Mouse (Mus musculus): Measurements from ENCODE around the gene Cdhr4. TPM values are rescaled to one million over a fixed set of nuclear protein-coding genes. Genes with fewer than 3 reads are reported as not detected.

Gene Cdhr4
- polyA plus RNA-seq, 1 experiment from 2014 or later = 2.5 TPM

GRCm38 (mm10) chr9:107962916-107963315 lies 29.4 kb upstream of the Cdhr4 start:
- no peak for ATAC-seq (ENCODE audit: low FRiP score, low read depth)
- Histone ChIP-seq H3K4me1 (replicated peaks) (peaks cover 22% of the 10 kb centered on the region), H3K9me3 (no peaks in the 10 kb centered on the region), H3K27ac (replicated peaks) (no peak overlapping the region), H3K27me3 (no peaks in the 10 kb centered on the region), H3K9ac (no peak overlapping the region), H3K36me3 (no peaks in the 10 kb centered on the region), H3K4me3 (no peak overlapping the region), H3K4me2 (no peak overlapping the region)
- WGBS = 94% methylated on average over 9 of the region's 9 CpGs

- 26% methylated on average over 5 of the region's 5 CpGs for WGBS
- no peaks in the 10 kb centered on the region for H3K9me3 ChIP-seq
- H3K4me1 ChIP-seq (replicated peaks) = peaks cover 22% of the 10 kb centered on the region
- H3K27me3 ChIP-seq = no peaks in the 10 kb centered on the region
- no peak for ATAC-seq (ENCODE audit: low FRiP score, low read depth)
- no peak overlapping the region for H3K4me3 ChIP-seq
- H3K27ac ChIP-seq (replicated peaks) = no peak overlapping the region
- H3K36me3 ChIP-seq = no peaks in the 10 kb centered on the region
- H3K4me2 ChIP-seq = no peak overlapping the region
- H3K9ac ChIP-seq = no peak overlapping the region
Observed at GRCm38 (mm10) chr9:107963700-107964099, 28.6 kb upstream of the Cdhr4 start.

GRCm38 (mm10) chr9:107964681-107965080 lies 27.6 kb upstream of the Cdhr4 start:
- Histone ChIP-seq H3K9ac (no peak overlapping the region), H3K36me3 (no peaks in the 10 kb centered on the region), H3K4me2 (no peak overlapping the region), H3K27me3 (no peaks in the 10 kb centered on the region), H3K9me3 (no peaks in the 10 kb centered on the region), H3K4me3 (no peak overlapping the region), H3K27ac (replicated peaks) (no peak overlapping the region), H3K4me1 (replicated peaks) (peaks cover 22% of the 10 kb centered on the region)
- WGBS = 97% methylated on average over 9 of the region's 9 CpGs
- no peak for ATAC-seq (ENCODE audit: low FRiP score, low read depth)

GRCm38 (mm10) chr9:107966676-107967075 lies 25.6 kb upstream of the Cdhr4 start:
- Histone ChIP-seq H3K36me3 (no peaks in the 10 kb centered on the region), H3K27ac (replicated peaks) (no peak overlapping the region), H3K9me3 (no peaks in the 10 kb centered on the region), H3K27me3 (no peaks in the 10 kb centered on the region), H3K4me2 (no peak overlapping the region), H3K4me3 (no peak overlapping the region), H3K9ac (no peak overlapping the region), H3K4me1 (replicated peaks) (peaks cover 8% of the 10 kb centered on the region)
- WGBS = 95% methylated on average over 10 of the region's 10 CpGs
- ATAC-seq (ENCODE audit: low FRiP score, low read depth) = no peak

- H3K36me3 ChIP-seq = no peaks in the 10 kb centered on the region
- H3K9ac ChIP-seq = no peak overlapping the region
- H3K4me2 ChIP-seq = no peak overlapping the region
- H3K27ac ChIP-seq (replicated peaks) = no peak overlapping the region
- H3K27me3 ChIP-seq = no peaks in the 10 kb centered on the region
- H3K4me3 ChIP-seq = no peak overlapping the region
- no peaks in the 10 kb centered on the region for H3K9me3 ChIP-seq
- ATAC-seq (ENCODE audit: low FRiP score, low read depth) = no peak
- WGBS = 89% methylated on average over 6 of the region's 6 CpGs
- peaks cover under 1% of the 10 kb centered on the region for H3K4me1 ChIP-seq (replicated peaks)
Observed at GRCm38 (mm10) chr9:107967437-107967836, 24.9 kb upstream of the Cdhr4 start.

- no peak overlapping the region for H3K4me3 ChIP-seq
Observed at GRCm38 (mm10) chr9:107968531-107968930, 23.8 kb upstream of the Cdhr4 start.

GRCm38 (mm10) chr9:107970311-107970710 lies 22.0 kb upstream of the Cdhr4 start:
- H3K27me3 ChIP-seq = no peaks in the 10 kb centered on the region
- H3K9ac ChIP-seq = no peak overlapping the region
- H3K9me3 ChIP-seq = no peaks in the 10 kb centered on the region
- H3K36me3 ChIP-seq = no peaks in the 10 kb centered on the region
- no peak overlapping the region for H3K4me3 ChIP-seq
- no peak overlapping the region for H3K27ac ChIP-seq (replicated peaks)
- 85% methylated on average over 5 of the region's 5 CpGs for WGBS
- no peaks in the 10 kb centered on the region for H3K4me1 ChIP-seq (replicated peaks)
- ATAC-seq (ENCODE audit: low FRiP score, low read depth) = no peak
- no peak overlapping the region for H3K4me2 ChIP-seq

More at GRCm38 (mm10) chr9:107968531-107968930, 23.8 kb upstream of the Cdhr4 start:
- Histone ChIP-seq H3K4me1 (replicated peaks) (no peaks in the 10 kb centered on the region), H3K9me3 (no peaks in the 10 kb centered on the region), H3K9ac (no peak overlapping the region), H3K4me2 (no peak overlapping the region), H3K27me3 (no peaks in the 10 kb centered on the region), H3K36me3 (no peaks in the 10 kb centered on the region), H3K27ac (replicated peaks) (no peak overlapping the region)
- ATAC-seq (ENCODE audit: low FRiP score, low read depth) = no peak
- 92% methylated on average over 7 of the region's 7 CpGs for WGBS

GRCm38 (mm10) chr9:107971690-107972541 lies 20.4 kb upstream of the Cdhr4 start:
- 82% methylated on average over 8 of the region's 8 CpGs for WGBS
- H3K4me2 ChIP-seq = no peak overlapping the region
- no peak overlapping the region for H3K4me3 ChIP-seq
- H3K27me3 ChIP-seq = no peaks in the 10 kb centered on the region
- H3K4me1 ChIP-seq (replicated peaks) = no peaks in the 10 kb centered on the region
- H3K9ac ChIP-seq = no peak overlapping the region
- no peak overlapping the region for H3K27ac ChIP-seq (replicated peaks)
- no peak for ATAC-seq (ENCODE audit: low FRiP score, low read depth)
- no peaks in the 10 kb centered on the region for H3K9me3 ChIP-seq
- no peaks in the 10 kb centered on the region for H3K36me3 ChIP-seq

- no peaks in the 10 kb centered on the region for H3K36me3 ChIP-seq
- WGBS = 85% methylated on average over 10 of the region's 10 CpGs
- H3K4me1 ChIP-seq (replicated peaks) = no peaks in the 10 kb centered on the region
- no peaks in the 10 kb centered on the region for H3K27me3 ChIP-seq
- no peak overlapping the region for H3K27ac ChIP-seq (replicated peaks)
- H3K9ac ChIP-seq = no peak overlapping the region
- H3K4me3 ChIP-seq = no peak overlapping the region
- no peak for ATAC-seq (ENCODE audit: low FRiP score, low read depth)
- H3K9me3 ChIP-seq = no peaks in the 10 kb centered on the region
- no peak overlapping the region for H3K4me2 ChIP-seq
Observed at GRCm38 (mm10) chr9:107974491-107975171, 17.7 kb upstream of the Cdhr4 start.

GRCm38 (mm10) chr9:107975399-107976386 lies 16.6 kb upstream of the Cdhr4 start, which contains the start of gene Uba7:
Gene Uba7 (plus strand): TSS chr9:107975505.
- 74% methylated on average over 12 of the region's 12 CpGs for WGBS
- no peak within 1 kb of the TSS for H3K4me2 ChIP-seq
- H3K27me3 ChIP-seq = no peaks in the 10 kb centered on the region
- no peaks in the 10 kb centered on the region for H3K4me1 ChIP-seq (replicated peaks)
- no peak within 1 kb of the TSS for H3K27ac ChIP-seq (replicated peaks)
- H3K4me3 ChIP-seq = no peak within 1 kb of the TSS
- no peaks in the 10 kb centered on the region for H3K36me3 ChIP-seq
- H3K9me3 ChIP-seq = no peaks in the 10 kb centered on the region
- no peak within 1 kb of the TSS for H3K9ac ChIP-seq
- no peak for ATAC-seq (ENCODE audit: low FRiP score, low read depth)

GRCm38 (mm10) chr9:107978815-107979214 lies 13.5 kb upstream of the Cdhr4 start:
- 89% methylated on average over 12 of the region's 12 CpGs for WGBS
- H3K27me3 ChIP-seq = 0 out of 2 replicates have a peak, but pooled peaks cover under 1% of the 10 kb centered on the region
- no peak for ATAC-seq (ENCODE audit: low FRiP score, low read depth)
- no peak overlapping the region for H3K27ac ChIP-seq (replicated peaks)
- no peak overlapping the region for H3K4me2 ChIP-seq
- peaks cover 21% of the 10 kb centered on the region; the same call in 1 of the 2 replicates for H3K4me1 ChIP-seq (replicated peaks)
- no peaks in the 10 kb centered on the region for H3K9me3 ChIP-seq
- H3K36me3 ChIP-seq = no peaks in the 10 kb centered on the region
- no peak overlapping the region for H3K9ac ChIP-seq
- no peak overlapping the region for H3K4me3 ChIP-seq
